Mouse (Mus musculus) cerebellum, adult 2 months (tissue): ENCODE measurements around the gene Coq8b.

ENCODE experiments used
- CTCF ChIP-seq: fragments of 200-500 bp; IDR thresholded peaks from 2 replicates; pipeline ENCODE4 v1.5.1; 2011; ENCODE audit warnings: low read depth, mild to moderate bottlenecking, control low read depth, low read length, moderate library complexity, borderline replicate concordance; ENCODE audit not compliant: insufficient read depth
- POLR2A ChIP-seq: fragments of 200-500 bp; IDR thresholded peaks from 2 replicates; pipeline ENCODE4 v1.6.1; 2011; ENCODE audit warnings: low read length, control low read depth, borderline replicate concordance; ENCODE audit not compliant: insufficient read depth

GRCm38 (mm10) chr7:27221939-27222338, 10.9 kb upstream of the Coq8b start:
- TF ChIP-seq POLR2A: no peak
- TF ChIP-seq CTCF: no peak
